Mouse (Mus musculus): ENCODE measurements at regions not wholly inside any gene's neighbourhood (a gene's known extent, or its start where the extent isn't known, plus 50 kb on each side); places are given as distances from the start of the nearest gene placed in this dataset.

DNA sequence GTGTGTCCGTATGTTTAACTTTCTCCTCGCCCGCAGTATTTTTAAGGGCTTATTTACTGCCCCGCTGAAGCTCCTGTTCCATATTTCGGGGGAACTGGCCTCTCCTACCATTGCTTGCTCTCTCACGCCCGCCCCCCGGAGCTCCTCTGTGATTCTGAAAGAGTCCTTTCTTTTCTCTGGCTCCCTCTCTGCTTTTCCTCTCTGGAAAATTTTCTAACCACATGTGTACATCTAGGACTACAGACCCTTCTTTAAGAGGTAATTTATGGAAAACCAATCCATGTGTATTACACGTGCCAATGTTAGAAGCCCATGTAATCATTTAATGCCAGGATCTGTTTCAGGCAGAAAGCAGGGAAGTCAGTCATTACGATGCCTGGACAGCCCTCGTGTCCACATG, 106.6 kb upstream of the Oxgr1 start:
- Histone ChIP-seq H3K27ac (no peak overlapping the region), H3K4me1 (ENCODE audit: control insufficient read depth, insufficient read depth, low read length) (peaks cover 3% of the 10 kb centered on the region), H3K79me2 (replicated peaks; ENCODE audit: control insufficient read depth, insufficient read depth, low read length) (no peaks in the 10 kb centered on the region), H3K9ac (ENCODE audit: low read depth, low read length) (no peak overlapping the region), H3K27me3 (ENCODE audit: control insufficient read depth, insufficient read depth, low read length) (no peaks in the 10 kb centered on the region), H3K4me3 (no peak overlapping the region), H3K36me3 (ENCODE audit: control insufficient read depth, insufficient read depth, low read length) (no peaks in the 10 kb centered on the region)
- TF ChIP-seq CTCF (IDR thresholded peaks at IDR 0.05) (no peak), EP300 (IDR thresholded peaks at IDR 0.05; ENCODE audit: insufficient read depth, low read depth, low read length) (no peak), POLR2A (IDR thresholded peaks at IDR 0.05; ENCODE audit: insufficient read depth, low read depth, low read length) (no peak)
- WGBS: 83% methylated on average over 11 of the region's 11 CpGs
- intact Hi-C loops (cut with DNase I): no loop called here
- DNase-seq: no peak

DNA sequence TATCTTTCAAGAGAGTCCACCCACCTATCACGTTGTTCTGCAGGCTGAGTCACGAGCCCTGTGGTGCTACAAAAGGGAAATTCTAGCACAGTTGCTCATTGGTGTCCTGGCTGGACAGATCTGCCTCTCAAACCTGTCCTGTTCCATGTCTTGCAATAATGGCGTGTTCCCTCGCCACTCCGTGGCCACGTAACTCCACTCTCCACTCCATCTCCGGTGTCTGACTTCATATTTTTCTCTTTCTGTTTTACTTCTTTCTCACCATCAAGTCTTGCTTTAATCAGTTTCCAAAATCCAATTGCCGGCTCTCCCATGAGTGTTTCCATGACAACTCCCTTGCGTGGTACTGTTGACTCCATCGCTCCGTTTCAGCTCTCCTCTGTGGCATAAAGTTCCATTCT, 107.1 kb upstream of the Oxgr1 start:
- peaks cover 3% of the 10 kb centered on the region for H3K4me1 ChIP-seq (ENCODE audit: control insufficient read depth, insufficient read depth, low read length)
- no peaks in the 10 kb centered on the region for H3K79me2 ChIP-seq (replicated peaks; ENCODE audit: control insufficient read depth, insufficient read depth, low read length)
- 85% methylated on average over 11 of the region's 11 CpGs for WGBS
- no peak for DNase-seq
- H3K9ac ChIP-seq (ENCODE audit: low read depth, low read length): no peak overlapping the region
- intact Hi-C loops (cut with DNase I): no loop called here
- no peak overlapping the region for H3K4me3 ChIP-seq
- no peaks in the 10 kb centered on the region for H3K36me3 ChIP-seq (ENCODE audit: control insufficient read depth, insufficient read depth, low read length)
- TF ChIP-seq POLR2A (IDR thresholded peaks at IDR 0.05; ENCODE audit: insufficient read depth, low read depth, low read length) (no peak), CTCF (IDR thresholded peaks at IDR 0.05) (no peak), EP300 (IDR thresholded peaks at IDR 0.05; ENCODE audit: insufficient read depth, low read depth, low read length) (no peak)
- no peak overlapping the region for H3K27ac ChIP-seq
- no peaks in the 10 kb centered on the region for H3K27me3 ChIP-seq (ENCODE audit: control insufficient read depth, insufficient read depth, low read length)

DNA sequence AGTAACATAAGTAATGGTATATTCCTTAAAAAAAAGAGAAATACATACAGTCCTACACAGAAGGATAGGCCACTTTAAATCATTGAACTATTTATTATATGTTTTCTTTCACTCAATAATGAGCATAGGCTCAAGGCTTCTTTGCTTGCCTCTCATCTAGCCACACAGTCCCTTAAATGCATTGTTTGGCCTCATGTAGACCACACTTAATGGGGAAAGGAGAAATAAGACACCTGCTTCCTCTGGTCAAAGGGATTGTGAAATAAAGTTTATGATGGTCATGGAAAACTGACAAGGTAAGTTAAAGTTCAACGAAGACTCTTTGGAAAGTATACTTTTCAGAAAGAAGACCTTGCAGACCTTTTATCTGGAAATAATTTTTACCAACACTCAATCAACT, 108.4 kb upstream of the Oxgr1 start:
- H3K4me1 ChIP-seq (ENCODE audit: control insufficient read depth, insufficient read depth, low read length): peaks cover 3% of the 10 kb centered on the region
- 84% methylated on average over 1 of the region's 1 CpGs for WGBS
- H3K27ac ChIP-seq: no peak overlapping the region
- no peak overlapping the region for H3K9ac ChIP-seq (ENCODE audit: low read depth, low read length)
- no peaks in the 10 kb centered on the region for H3K27me3 ChIP-seq (ENCODE audit: control insufficient read depth, insufficient read depth, low read length)
- H3K79me2 ChIP-seq (replicated peaks; ENCODE audit: control insufficient read depth, insufficient read depth, low read length): no peaks in the 10 kb centered on the region
- no peak for DNase-seq
- H3K36me3 ChIP-seq (ENCODE audit: control insufficient read depth, insufficient read depth, low read length): no peaks in the 10 kb centered on the region
- no peak for TF ChIP-seq CTCF (IDR thresholded peaks at IDR 0.05)
- TF ChIP-seq POLR2A (IDR thresholded peaks at IDR 0.05; ENCODE audit: insufficient read depth, low read depth, low read length): no peak
- TF ChIP-seq EP300 (IDR thresholded peaks at IDR 0.05; ENCODE audit: insufficient read depth, low read depth, low read length): no peak
- no peak overlapping the region for H3K4me3 ChIP-seq
- intact Hi-C loops (cut with DNase I): no loop called here

DNA sequence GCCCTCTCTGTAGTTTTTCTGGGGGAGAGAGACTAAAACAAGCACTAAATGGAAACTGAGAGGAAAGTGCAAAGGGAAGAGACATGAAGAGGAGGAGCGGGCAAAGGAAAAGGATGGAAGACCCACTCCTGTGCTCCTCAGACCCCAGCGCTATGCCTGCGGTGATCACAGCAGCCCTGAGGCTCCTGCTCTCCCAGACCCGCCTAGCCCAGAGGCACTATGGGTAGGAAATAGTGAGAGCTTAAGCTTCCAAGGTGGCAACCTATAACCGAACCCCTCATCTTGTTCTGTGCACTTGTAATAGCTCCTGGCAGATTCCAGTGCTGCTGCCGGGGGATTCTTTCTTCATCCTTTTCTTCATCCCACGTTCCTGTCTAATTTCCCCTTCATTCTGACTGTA, 112.2 kb upstream of the Oxgr1 start:
- WGBS: 76% methylated on average over 7 of the region's 7 CpGs
- DNase-seq: no peak
- Histone ChIP-seq H3K27ac (no peak overlapping the region), H3K79me2 (replicated peaks; ENCODE audit: control insufficient read depth, insufficient read depth, low read length) (no peaks in the 10 kb centered on the region), H3K9ac (ENCODE audit: low read depth, low read length) (no peak overlapping the region), H3K4me3 (no peak overlapping the region), H3K36me3 (ENCODE audit: control insufficient read depth, insufficient read depth, low read length) (no peaks in the 10 kb centered on the region), H3K27me3 (ENCODE audit: control insufficient read depth, insufficient read depth, low read length) (no peaks in the 10 kb centered on the region), H3K4me1 (ENCODE audit: control insufficient read depth, insufficient read depth, low read length) (no peaks in the 10 kb centered on the region)
- intact Hi-C loops (cut with DNase I): no loop called here
- TF ChIP-seq CTCF (IDR thresholded peaks at IDR 0.05) (no peak), POLR2A (IDR thresholded peaks at IDR 0.05; ENCODE audit: insufficient read depth, low read depth, low read length) (no peak), EP300 (IDR thresholded peaks at IDR 0.05; ENCODE audit: insufficient read depth, low read depth, low read length) (no peak)

DNA sequence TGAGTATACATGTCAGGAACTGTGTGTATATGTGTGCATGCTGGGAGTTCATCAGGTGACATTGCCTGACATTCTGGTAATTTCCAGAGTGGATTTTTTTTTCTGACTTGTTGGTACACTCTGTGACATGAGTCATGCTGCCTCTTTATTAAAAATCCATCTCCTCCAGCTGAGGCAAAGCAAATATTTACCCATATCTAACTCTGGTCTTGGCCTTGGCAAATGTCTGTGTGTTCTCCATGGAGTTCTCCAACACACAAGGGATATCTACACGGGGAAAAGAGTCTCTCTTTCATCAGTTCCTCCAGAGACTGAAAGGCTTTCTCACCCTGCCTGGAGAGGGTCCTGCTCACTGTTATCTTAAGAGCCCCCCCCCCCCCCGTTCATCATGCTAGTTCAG, 111.3 kb upstream of the Mbnl2 start:
- H3K27ac ChIP-seq: no peak overlapping the region
- WGBS: 45% methylated on average over 2 of the region's 2 CpGs
- no peaks in the 10 kb centered on the region for H3K36me3 ChIP-seq (ENCODE audit: control insufficient read depth, insufficient read depth, low read length)
- no peak overlapping the region for H3K4me3 ChIP-seq
- no peak for TF ChIP-seq POLR2A (IDR thresholded peaks at IDR 0.05; ENCODE audit: insufficient read depth, low read depth, low read length)
- TF ChIP-seq EP300 (IDR thresholded peaks at IDR 0.05; ENCODE audit: insufficient read depth, low read depth, low read length): no peak
- TF ChIP-seq CTCF (IDR thresholded peaks at IDR 0.05): no peak
- no peaks in the 10 kb centered on the region for H3K79me2 ChIP-seq (replicated peaks; ENCODE audit: control insufficient read depth, insufficient read depth, low read length)
- no peaks in the 10 kb centered on the region for H3K27me3 ChIP-seq (ENCODE audit: control insufficient read depth, insufficient read depth, low read length)
- no peaks in the 10 kb centered on the region for H3K4me1 ChIP-seq (ENCODE audit: control insufficient read depth, insufficient read depth, low read length)
- H3K9ac ChIP-seq (ENCODE audit: low read depth, low read length): no peak overlapping the region
- DNase-seq: no peak
- intact Hi-C loops (cut with DNase I): no loop called here

DNA sequence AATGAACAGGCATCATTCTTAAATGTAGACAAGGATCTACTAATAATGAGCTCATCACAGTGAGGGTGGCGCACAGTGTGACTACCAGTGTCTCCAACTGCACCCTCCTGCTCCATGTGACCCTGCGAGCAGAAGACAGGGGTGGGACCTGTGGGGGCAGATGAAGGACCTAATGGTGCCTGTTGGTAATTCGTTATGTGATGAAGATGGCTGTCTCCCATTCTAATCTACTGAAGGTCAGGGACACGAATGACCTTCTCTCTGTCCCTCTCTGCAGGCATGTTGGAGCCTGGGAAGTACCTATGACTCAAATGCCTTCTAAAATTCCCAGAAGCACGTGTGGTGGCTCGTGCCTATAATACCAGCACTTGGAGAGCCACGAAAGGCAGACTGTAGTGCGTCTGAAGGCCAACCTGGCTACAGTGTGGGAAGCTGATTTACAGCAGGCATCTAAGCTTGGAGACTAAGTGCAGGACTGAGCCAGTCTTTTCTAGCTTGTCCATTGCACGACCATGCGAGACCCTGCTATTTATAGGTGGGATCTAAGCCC, 109.9 kb upstream of the Mbnl2 start:
- H3K27ac ChIP-seq: no peak overlapping the region
- DNase-seq: no peak
- no peaks in the 10 kb centered on the region for H3K79me2 ChIP-seq (replicated peaks; ENCODE audit: control insufficient read depth, insufficient read depth, low read length)
- 78% methylated on average over 10 of the region's 10 CpGs for WGBS
- no peaks in the 10 kb centered on the region for H3K27me3 ChIP-seq (ENCODE audit: control insufficient read depth, insufficient read depth, low read length)
- intact Hi-C loops (cut with DNase I): no loop called here
- TF ChIP-seq POLR2A (IDR thresholded peaks at IDR 0.05; ENCODE audit: insufficient read depth, low read depth, low read length) (no peak), EP300 (IDR thresholded peaks at IDR 0.05; ENCODE audit: insufficient read depth, low read depth, low read length) (no peak), CTCF (IDR thresholded peaks at IDR 0.05) (no peak)
- H3K36me3 ChIP-seq (ENCODE audit: control insufficient read depth, insufficient read depth, low read length): no peaks in the 10 kb centered on the region
- no peak overlapping the region for H3K4me3 ChIP-seq
- no peak overlapping the region for H3K9ac ChIP-seq (ENCODE audit: low read depth, low read length)
- H3K4me1 ChIP-seq (ENCODE audit: control insufficient read depth, insufficient read depth, low read length): no peaks in the 10 kb centered on the region

Measured in heart, adult 2 months (tissue).